Mouse (Mus musculus) hindbrain, embryonic 15.5 days (tissue): ENCODE measurements around the gene Urb1. TPM values are rescaled to one million over a fixed set of nuclear protein-coding genes. Genes with fewer than 3 reads are reported as not detected.
A peak's percentile ranks its signal among the peaks of the same experiment; 100 is the strongest.

Experiments
- ATAC-seq: fragments of 200-750 bp; cut with Nextera tagmentation; 2 replicates; pipeline ENCODE4 v1.8.0; 2017; ENCODE audit warnings: low read depth, moderate number of reproducible peaks, moderate TSS enrichment; ENCODE audit not compliant: low FRiP score
- H3K27ac ChIP-seq: fragments of 300-500 bp; sonication (generic); replicated peaks from 2 replicates; pipeline ENCODE4 v1.5.1; 2015; ENCODE audit warnings: mild to moderate bottlenecking, inconsistent platforms
- H3K27me3 ChIP-seq: fragments of 300-500 bp; sonication (generic); 2 replicates; pipeline ENCODE4 v1.6.1; 2015; ENCODE audit warnings: control low read depth, inconsistent platforms
- H3K36me3 ChIP-seq: fragments of 300-500 bp; sonication (generic); 2 replicates; pipeline ENCODE4 v1.6.1; 2015; ENCODE audit warnings: control low read depth, inconsistent platforms
- H3K4me1 ChIP-seq: fragments of 300-500 bp; sonication (generic); replicated peaks from 2 replicates; pipeline ENCODE4 v1.6.1; 2015; ENCODE audit warnings: control low read depth, inconsistent platforms
- H3K4me2 ChIP-seq: fragments of 300-500 bp; sonication (generic); 2 replicates; pipeline ENCODE4 v1.6.1; 2015; ENCODE audit warnings: moderate library complexity, mild to moderate bottlenecking, inconsistent platforms
- H3K4me3 ChIP-seq: fragments of 300-500 bp; sonication (generic); 2 replicates; pipeline ENCODE4 v1.5.1; 2015; ENCODE audit warnings: mild to moderate bottlenecking, inconsistent platforms
- H3K9ac ChIP-seq: fragments of 300-500 bp; sonication (generic); 2 replicates; pipeline ENCODE4 v1.6.1; 2015; ENCODE audit warnings: inconsistent platforms
- H3K9me3 ChIP-seq: fragments of 300-500 bp; sonication (generic); 2 replicates; pipeline ENCODE4 v1.6.1; 2016; ENCODE audit warnings: control low read depth, inconsistent platforms
- WGBS: fragments of 180-500 bp; shearing (Covaris S2); methylation state at CpG from one replicate; pipeline ENCODE4 v1.1.7; 2015; 5-methylcytosine and 5-hydroxymethylcytosine counted together
- polyA plus RNA-seq: library from polyadenylated mRNA; unstranded; fragments of >200 nt; fragmentation: Nextera tagmentation; extraction: Ambion mirVana; gene quantifications from 2 replicates; pipeline ENCODE4 v1.2.1, GENCODE M21; 2015

Urb1 gene
- polyA plus RNA-seq, 1 experiment from 2014 or later: 9.3 TPM

- H3K27ac ChIP-seq: no peak overlapping the region
- WGBS: 93% methylated on average over 10 of the region's 10 CpGs
Observed at GRCm38 (mm10) chr16:90822284-90822935, 12.2 kb upstream of the Urb1 start.

GRCm38 (mm10) chr16:90821046-90821697 is 11.0 kb upstream of the Urb1 start:
- H3K4me2 ChIP-seq: no peak overlapping the region
- no peak overlapping the region for H3K27ac ChIP-seq
- 82% methylated on average over 14 of the region's 14 CpGs for whole genome bisulfite sequencing
- no peaks in the 10 kb centered on the region for H3K9me3 ChIP-seq
- H3K4me3 ChIP-seq: no peak overlapping the region
- no peaks in the 10 kb centered on the region for H3K36me3 ChIP-seq
- H3K27me3 ChIP-seq: peaks cover 4% of the 10 kb centered on the region; the same call in 1 of the 2 replicates
- no peak overlapping the region for H3K9ac ChIP-seq
- H3K4me1 ChIP-seq: no peaks in the 10 kb centered on the region
- no peak for ATAC-seq

More at GRCm38 (mm10) chr16:90822284-90822935, 12.2 kb upstream of the Urb1 start:
- Histone ChIP-seq H3K4me3 (no peak overlapping the region), H3K9me3 (no peaks in the 10 kb centered on the region), H3K4me1 (no peaks in the 10 kb centered on the region), H3K4me2 (no peak overlapping the region), H3K9ac (no peak overlapping the region), H3K36me3 (no peaks in the 10 kb centered on the region), H3K27me3 (peaks cover 4% of the 10 kb centered on the region; the same call in 1 of the 2 replicates)
- no peak for ATAC-seq

- 87% methylated on average over 6 of the region's 6 CpGs for WGBS
- Histone ChIP-seq H3K27ac (no peak overlapping the region), H3K4me1 (no peaks in the 10 kb centered on the region), H3K9ac (no peak overlapping the region), H3K4me3 (no peak overlapping the region), H3K36me3 (no peaks in the 10 kb centered on the region), H3K9me3 (no peaks in the 10 kb centered on the region), H3K27me3 (peaks cover 4% of the 10 kb centered on the region; the same call in 1 of the 2 replicates), H3K4me2 (no peak overlapping the region)
- ATAC-seq: no peak
Observed at GRCm38 (mm10) chr16:90820326-90820725, 10.1 kb upstream of the Urb1 start.

- Histone ChIP-seq H3K9ac (no peak overlapping the region), H3K27ac (no peak overlapping the region), H3K9me3 (no peaks in the 10 kb centered on the region), H3K4me1 (peaks cover 22% of the 10 kb centered on the region), H3K27me3 (no peaks in the 10 kb centered on the region), H3K4me2 (no peak overlapping the region), H3K36me3 (no peaks in the 10 kb centered on the region), H3K4me3 (no peak overlapping the region)
- 86% methylated on average over 5 of the region's 5 CpGs for WGBS
- no peak for ATAC-seq
Observed at GRCm38 (mm10) chr16:90812086-90812485, 1.9 kb upstream of the Urb1 start.

- no peaks in the 10 kb centered on the region for H3K27me3 ChIP-seq
- no peaks in the 10 kb centered on the region for H3K9me3 ChIP-seq
- peak overlapping the region; percentile 64 for H3K4me2 ChIP-seq
- ATAC-seq: peak; percentile 28
- H3K4me3 ChIP-seq: peak overlapping the region; percentile 73
- peaks cover 22% of the 10 kb centered on the region for H3K4me1 ChIP-seq
- H3K36me3 ChIP-seq: no peaks in the 10 kb centered on the region
- WGBS: 49% methylated on average over 11 of the region's 11 CpGs
- H3K27ac ChIP-seq: peak overlapping the region; percentile 74
- peak overlapping the region; percentile 56 for H3K9ac ChIP-seq
Observed at GRCm38 (mm10) chr16:90810716-90811256, 573 bp upstream of the Urb1 start.

- H3K4me1 ChIP-seq: peaks cover 11% of the 10 kb centered on the region
- H3K9me3 ChIP-seq: no peaks in the 10 kb centered on the region
- no peak overlapping the region for H3K4me3 ChIP-seq
- H3K27ac ChIP-seq: no peak overlapping the region
- no peak overlapping the region for H3K4me2 ChIP-seq
- no peaks in the 10 kb centered on the region for H3K27me3 ChIP-seq
- ATAC-seq: no peak
- peaks cover 33% of the 10 kb centered on the region for H3K36me3 ChIP-seq
- WGBS: 94% methylated on average over 5 of the region's 5 CpGs
- no peak overlapping the region for H3K9ac ChIP-seq
Observed at GRCm38 (mm10) chr16:90804466-90804865, 5.7 kb downstream of the Urb1 start.

GRCm38 (mm10) chr16:90801928-90802327 is 8.3 kb downstream of the Urb1 start:
- Histone ChIP-seq H3K27ac (no peak overlapping the region), H3K4me2 (no peak overlapping the region), H3K9ac (no peak overlapping the region), H3K4me1 (no peaks in the 10 kb centered on the region), H3K27me3 (no peaks in the 10 kb centered on the region), H3K9me3 (no peaks in the 10 kb centered on the region), H3K36me3 (peaks cover 51% of the 10 kb centered on the region), H3K4me3 (no peak overlapping the region)
- ATAC-seq: no peak
- WGBS: 89% methylated on average over 3 of the region's 3 CpGs

- Histone ChIP-seq H3K36me3 (peaks cover 57% of the 10 kb centered on the region), H3K9me3 (no peaks in the 10 kb centered on the region), H3K9ac (no peak overlapping the region), H3K4me1 (no peaks in the 10 kb centered on the region), H3K4me2 (no peak overlapping the region), H3K27me3 (no peaks in the 10 kb centered on the region), H3K27ac (no peak overlapping the region), H3K4me3 (no peak overlapping the region)
- no peak for ATAC-seq
- 90% methylated on average over 5 of the region's 5 CpGs for WGBS
Observed at GRCm38 (mm10) chr16:90801251-90801650, 9.0 kb downstream of the Urb1 start.

- Histone ChIP-seq H3K4me2 (no peak overlapping the region), H3K27me3 (no peaks in the 10 kb centered on the region), H3K9ac (no peak overlapping the region), H3K4me3 (no peak overlapping the region), H3K36me3 (peaks cover 67% of the 10 kb centered on the region), H3K4me1 (no peaks in the 10 kb centered on the region), H3K9me3 (no peaks in the 10 kb centered on the region), H3K27ac (no peak overlapping the region)
- no peak for ATAC-seq
- WGBS: 88% methylated on average over 10 of the region's 10 CpGs
Observed at GRCm38 (mm10) chr16:90799840-90800239, 10.4 kb downstream of the Urb1 start.

- 89% methylated on average over 5 of the region's 5 CpGs for WGBS
- Histone ChIP-seq H3K27me3 (no peaks in the 10 kb centered on the region), H3K4me1 (no peaks in the 10 kb centered on the region), H3K36me3 (peaks cover 65% of the 10 kb centered on the region), H3K9me3 (no peaks in the 10 kb centered on the region), H3K4me3 (no peak overlapping the region), H3K9ac (no peak overlapping the region), H3K4me2 (no peak overlapping the region), H3K27ac (no peak overlapping the region)
- no peak for ATAC-seq
Observed at GRCm38 (mm10) chr16:90798848-90799247, 11.4 kb downstream of the Urb1 start.

GRCm38 (mm10) chr16:90798446-90798845 is 11.8 kb downstream of the Urb1 start:
- Histone ChIP-seq H3K27ac (no peak overlapping the region), H3K27me3 (no peaks in the 10 kb centered on the region), H3K9ac (no peak overlapping the region), H3K36me3 (peaks cover 63% of the 10 kb centered on the region), H3K4me2 (no peak overlapping the region), H3K9me3 (no peaks in the 10 kb centered on the region), H3K4me3 (no peak overlapping the region), H3K4me1 (no peaks in the 10 kb centered on the region)
- WGBS: 85% methylated on average over 8 of the region's 8 CpGs
- ATAC-seq: no peak

GRCm38 (mm10) chr16:90794708-90795107 is 15.5 kb downstream of the Urb1 start:
- H3K4me2 ChIP-seq: no peak overlapping the region
- H3K36me3 ChIP-seq: peaks cover 75% of the 10 kb centered on the region

More at GRCm38 (mm10) chr16:90794708-90795107, 15.5 kb downstream of the Urb1 start:
- Histone ChIP-seq H3K4me1 (no peaks in the 10 kb centered on the region), H3K4me3 (no peak overlapping the region), H3K9ac (no peak overlapping the region), H3K9me3 (no peaks in the 10 kb centered on the region), H3K27ac (no peak overlapping the region), H3K27me3 (no peaks in the 10 kb centered on the region)
- no peak for ATAC-seq
